ENCODE assay signal across 18 mouse cellular contexts in genomic region chr8:12134200-12134599, GRCm38 (mm10).
"Had no signal": no experiment of that assay in that cellular context is flagged by ENCODE, and none has a peak within 500 bp of the region (broad histone marks: within the 10 kb centered on the region; RNA-seq: fewer than 3 reads in every experiment).

No protein-coding gene starts in this region.

- H3K4me3 ChIP-seq: liver, embryonic 15.5 days; lung, embryonic 15.5 days; midbrain, embryonic 12.5 days; neural tube, embryonic 13.5 days; neural tube, embryonic 15.5 days had no signal

- DNase-seq: liver, postnatal 0 days; lung, adult 2 months; lung, postnatal 14 days; lung, postnatal 36 days; midbrain, embryonic 14.5 days; retina, postnatal 1 day; right cerebral cortex, adult 18-20 months; right cerebral cortex, postnatal 25 days; right cerebral cortex, postnatal 4 days; spleen, adult 18-20 months; thymus, adult 18-20 months; thymus, postnatal 14 days; thymus, postnatal 36 days had no signal

- H3K36me3 ChIP-seq: liver, embryonic 15.5 days; lung, embryonic 15.5 days; midbrain, embryonic 12.5 days; neural tube, embryonic 13.5 days; neural tube, embryonic 15.5 days had no signal

- H3K4me2 ChIP-seq: liver, embryonic 15.5 days; lung, embryonic 15.5 days; midbrain, embryonic 12.5 days; neural tube, embryonic 13.5 days; neural tube, embryonic 15.5 days had no signal
